Comparison of ENCODE assay signal across 8 mouse cellular contexts in genomic region chr6:145864171-145864570, GRCm38 (mm10). TPM values are rescaled to one million over a fixed set of nuclear protein-coding genes. Genes with fewer than 3 reads are reported as not detected.
DNase-seq lines count a peak whose midpoint lies in the region; ATAC-seq and TF ChIP-seq lines count a peak whose summit lies in the region.

No protein-coding gene starts in this region.

- H3K9ac ChIP-seq in heart, embryonic 13.5 days, result peak overlapping the region; percentile 89
- no peak overlapping the region for H3K9ac ChIP-seq in ES-E14 (ENCODE audit: insufficient read depth, low read depth, low read length, poor library complexity, severe bottlenecking)
- H3K9ac ChIP-seq in heart, embryonic 16.5 days (ENCODE audit: low read length), result peak overlapping the region; percentile 86
- H3K9ac ChIP-seq in midbrain, embryonic 11.5 days (ENCODE audit: low read length), result peak overlapping the region; percentile 70; the same call in 1 of the 2 replicates

- in situ Hi-C loops in ES-E14 (cut with MboI; ENCODE audit: low sequenced_read_pairs in 2 of 2, unreplicated experiment in 2 of 2), result no loop called here

- no peak for ATAC-seq in heart, embryonic 13.5 days (ENCODE audit: extremely low read depth, insufficient number of reproducible peaks, low FRiP score, low TSS enrichment)
- ATAC-seq in heart, embryonic 16.5 days (replicated peaks; ENCODE audit: extremely low read depth, insufficient read depth, low FRiP score), result no peak
- ATAC-seq in midbrain, embryonic 11.5 days (ENCODE audit: low FRiP score), result no peak

- peaks cover 42% of the 10 kb centered on the region for H3K4me1 ChIP-seq in heart, embryonic 13.5 days
- no peaks in the 10 kb centered on the region; a peak in 1 of 4 replicates for H3K4me1 ChIP-seq in ES-E14 (ENCODE audit: control insufficient read depth in 2 of 2, insufficient read depth in 2 of 2, low read length in 2 of 2, poor library complexity in 1 of 2)
- H3K4me1 ChIP-seq in heart, embryonic 16.5 days (ENCODE audit: control insufficient read depth, insufficient read depth, low read length), result peaks cover 16% of the 10 kb centered on the region
- peaks cover 22% of the 10 kb centered on the region for H3K4me1 ChIP-seq in midbrain, embryonic 11.5 days (ENCODE audit: control insufficient read depth, insufficient read depth, low read length)

- H3K27me3 ChIP-seq in heart, embryonic 13.5 days (replicated peaks), result peaks cover 42% of the 10 kb centered on the region
- H3K27me3 ChIP-seq in heart, embryonic 16.5 days (ENCODE audit: control insufficient read depth, insufficient read depth, low read length), result peaks cover 12% of the 10 kb centered on the region
- H3K27me3 ChIP-seq in midbrain, embryonic 11.5 days (ENCODE audit: control insufficient read depth, insufficient read depth, low read length), result peaks cover 59% of the 10 kb centered on the region

- no peak for DNase-seq in heart, adult 18-20 months
- no peak for DNase-seq in ES-E14 (ENCODE audit: low read depth, low spot score)
- peak; percentile 93 for DNase-seq in midbrain, embryonic 11.5 days (ENCODE audit: low spot score, missing footprints)
- DNase-seq in left cerebral cortex, adult 11 months (ENCODE audit: low spot score), result no peak
- no peak for DNase-seq in gastrocnemius, postnatal 14 days
- no peak for DNase-seq in urinary bladder, postnatal 10 days (ENCODE audit: low spot score)

- WGBS in heart, embryonic 13.5 days, result 2% methylated on average over 8 of the region's 8 CpGs
- WGBS in heart, embryonic 16.5 days, result 4% methylated on average over 8 of the region's 8 CpGs
- 3% methylated on average over 8 of the region's 8 CpGs for WGBS in midbrain, embryonic 11.5 days

- H3K4me2 ChIP-seq in heart, embryonic 13.5 days, result peak overlapping the region; percentile 95
- H3K4me2 ChIP-seq in heart, embryonic 16.5 days (ENCODE audit: low read depth, low read length), result peak overlapping the region; percentile 99
- peak overlapping the region; percentile 95 for H3K4me2 ChIP-seq in midbrain, embryonic 11.5 days

- intact Hi-C loops in gastrocnemius, postnatal 14 days (cut with DNase I; ENCODE audit: low total_unique reads), result no loop called here

- peak overlapping the region; percentile 74 for H3K27ac ChIP-seq in heart, embryonic 13.5 days (replicated peaks)
- H3K27ac ChIP-seq in ES-E14 (ENCODE audit: insufficient read depth, low read depth, low read length, poor library complexity, severe bottlenecking), result no peak overlapping the region
- H3K27ac ChIP-seq in heart, embryonic 16.5 days (ENCODE audit: low read length), result peak overlapping the region; percentile 83
- H3K27ac ChIP-seq in midbrain, embryonic 11.5 days (ENCODE audit: low read depth, low read length), result no peak overlapping the region

- H3K36me3 ChIP-seq in heart, embryonic 13.5 days, result no peaks in the 10 kb centered on the region
- no peaks in the 10 kb centered on the region for H3K36me3 ChIP-seq in ES-E14 (ENCODE audit: control insufficient read depth, insufficient read depth, low read length, poor library complexity, severe bottlenecking)
- no peaks in the 10 kb centered on the region for H3K36me3 ChIP-seq in heart, embryonic 16.5 days (ENCODE audit: control insufficient read depth, insufficient read depth)
- no peaks in the 10 kb centered on the region for H3K36me3 ChIP-seq in midbrain, embryonic 11.5 days (ENCODE audit: control insufficient read depth, insufficient read depth, low read length)

- no peaks in the 10 kb centered on the region for H3K9me3 ChIP-seq in heart, embryonic 13.5 days
- H3K9me3 ChIP-seq in ES-E14 (ENCODE audit: control insufficient read depth, insufficient read depth, low read depth, low read length), result no peaks in the 10 kb centered on the region
- H3K9me3 ChIP-seq in heart, embryonic 16.5 days (replicated peaks; ENCODE audit: control insufficient read depth, low read length), result no peaks in the 10 kb centered on the region
- H3K9me3 ChIP-seq in midbrain, embryonic 11.5 days (ENCODE audit: control insufficient read depth, low read length), result no peaks in the 10 kb centered on the region

- peak overlapping the region; percentile 76 for H3K4me3 ChIP-seq in heart, embryonic 13.5 days
- peak overlapping the region; percentile 64 to 71; a peak in 1 of 4 replicates for H3K4me3 ChIP-seq in ES-E14 (ENCODE audit: insufficient read depth in 1 of 2, low read depth in 1 of 2, low read length in 2 of 2, poor library complexity in 1 of 2, severe bottlenecking in 1 of 2)
- peak overlapping the region; percentile 80 for H3K4me3 ChIP-seq in heart, embryonic 16.5 days (ENCODE audit: low read length)
- peak overlapping the region; percentile 55; the same call in 1 of the 2 replicates for H3K4me3 ChIP-seq in midbrain, embryonic 11.5 days (ENCODE audit: low read depth, low read length)

TF ChIP-seq in ES-E14, 5 proteins besides CTCF, POLR2A, EP300 and RAD21:
- no peak for TF ChIP-seq ZNF384 (IDR thresholded peaks at IDR 0.05; ENCODE audit: low read depth, low read length)
- no peak for TF ChIP-seq MAFK (IDR thresholded peaks at IDR 0.05; ENCODE audit: insufficient read depth, low read depth, low read length)
- TF ChIP-seq ZC3H11A (IDR thresholded peaks at IDR 0.05; ENCODE audit: borderline replicate concordance, low read depth, low read length), result no peak
- no peak for TF ChIP-seq CHD2 (IDR thresholded peaks at IDR 0.05; ENCODE audit: low read depth, low read length)
- TF ChIP-seq HCFC1 (IDR thresholded peaks at IDR 0.05; ENCODE audit: borderline replicate concordance, insufficient read depth, low read length), result no peak

RNA-seq across cellular contexts. Expression of gene Bhlhe41, which starts 1.2 kb away (rescaled TPM):
- polyA plus RNA-seq in heart, embryonic 13.5 days (2015; fragmentation: Nextera tagmentation; extraction: Ambion mirVana), result 4.9 and 6.6 TPM in 2 replicates
- total RNA-seq in heart, adult 18-20 months (2021), result 10 to 100 TPM; 11.4 to 15.8 TPM
- 0.16 and 0.54 TPM in 2 replicates for total RNA-seq in ES-E14 (2012; rRNA removed)
- 5.9 and 6.1 TPM in 2 replicates for polyA plus RNA-seq in heart, embryonic 16.5 days (2015; fragmentation: Nextera tagmentation; extraction: Ambion mirVana)
- polyA plus RNA-seq in midbrain, embryonic 11.5 days (2014; fragmentation: Nextera tagmentation; extraction: Ambion mirVana), result 1.9 and 2.1 TPM in 2 replicates
- total RNA-seq in gastrocnemius, postnatal 14 days (2021), result 10 to 100 TPM; 29.8 to 41.7 TPM

Comparison
In these comparisons a context has a peak if more than half of its experiments do, and no peak if none do; other contexts are left out.
1. H3K27ac ChIP-seq: peak in heart, embryonic 13.5 days (single experiment) and heart, embryonic 16.5 days (single experiment); none in ES-E14 (single experiment) and midbrain, embryonic 11.5 days (single experiment).
2. Peak in every context shown above with its lines, with median percentiles within 50 percentile points of each other: H3K4me2 ChIP-seq and H3K4me3 ChIP-seq.